Comparison of ENCODE assay signal across 8 mouse cellular contexts in the genomic region with DNA sequence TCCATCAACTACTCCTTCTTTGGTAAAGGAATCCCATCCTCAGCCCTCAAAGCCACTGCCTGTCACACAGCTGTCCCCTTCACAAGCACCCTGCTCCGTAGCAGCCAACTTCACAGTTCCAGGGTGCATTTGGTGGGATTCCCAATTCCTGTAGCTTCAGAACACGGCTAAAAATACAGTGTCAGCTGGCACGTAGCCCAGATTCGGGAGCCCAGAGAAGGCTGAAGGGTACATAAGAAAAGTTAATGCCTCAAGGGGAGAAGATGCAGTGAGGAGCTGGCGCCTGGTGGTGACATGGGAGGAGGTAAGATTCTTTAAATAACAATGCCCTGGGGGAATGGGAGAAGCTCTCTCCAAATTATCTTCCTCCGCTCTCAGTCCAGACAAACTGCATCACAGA. TPM values are rescaled to one million over a fixed set of nuclear protein-coding genes. Genes with fewer than 3 reads are reported as not detected.
DNase-seq lines count a peak whose midpoint lies in the region; ATAC-seq lines count a peak whose summit lies in the region.

No protein-coding gene starts in this region.

- no peaks in the 10 kb centered on the region for H3K27me3 ChIP-seq in embryonic facial prominence, embryonic 13.5 days
- H3K27me3 ChIP-seq in embryonic facial prominence, embryonic 10.5 days (replicated peaks; ENCODE audit: low read depth, poor library complexity, severe bottlenecking), result no peaks in the 10 kb centered on the region
- H3K27me3 ChIP-seq in midbrain, embryonic 16.5 days (ENCODE audit: control insufficient read depth, insufficient read depth, low read depth, low read length), result no peaks in the 10 kb centered on the region
- no peaks in the 10 kb centered on the region for H3K27me3 ChIP-seq in midbrain, embryonic 10.5 days (ENCODE audit: low read depth, poor library complexity, severe bottlenecking)
- H3K27me3 ChIP-seq in stomach, embryonic 16.5 days (ENCODE audit: control insufficient read depth, insufficient read depth, low read length), result no peaks in the 10 kb centered on the region

- ATAC-seq in embryonic facial prominence, embryonic 13.5 days (ENCODE audit: insufficient number of reproducible peaks, insufficient read depth, low FRiP score, low TSS enrichment, low read depth), result no peak
- peak; percentile 45; the same call in 1 of the 2 replicates for ATAC-seq in midbrain, embryonic 16.5 days
- no peak for ATAC-seq in stomach, embryonic 16.5 days (ENCODE audit: insufficient read depth, low FRiP score)

- no peak for DNase-seq in embryonic facial prominence, embryonic 10.5 days (ENCODE audit: low spot score)
- no peak for DNase-seq in midbrain, embryonic 10.5 days (ENCODE audit: low spot score)
- peak; percentile 82 for DNase-seq in heart, postnatal 4 days
- no peak for DNase-seq in thymus, postnatal 14 days
- DNase-seq in spleen, postnatal 36 days (ENCODE audit: low spot score in 2 of 2), result no peak

- H3K27ac ChIP-seq in embryonic facial prominence, embryonic 13.5 days, result no peak overlapping the region
- H3K27ac ChIP-seq in embryonic facial prominence, embryonic 10.5 days (replicated peaks), result no peak overlapping the region
- no peak overlapping the region for H3K27ac ChIP-seq in midbrain, embryonic 16.5 days (ENCODE audit: low read length)
- H3K27ac ChIP-seq in midbrain, embryonic 10.5 days (replicated peaks), result no peak overlapping the region
- 0 out of 2 replicates have a peak overlapping the region, but pooled peaks have one; percentile 8 for H3K27ac ChIP-seq in stomach, embryonic 16.5 days (ENCODE audit: low read length)

- no peaks in the 10 kb centered on the region for H3K9me3 ChIP-seq in embryonic facial prominence, embryonic 13.5 days
- H3K9me3 ChIP-seq in embryonic facial prominence, embryonic 10.5 days, result no peaks in the 10 kb centered on the region; the same call in 1 of the 2 replicates
- no peaks in the 10 kb centered on the region for H3K9me3 ChIP-seq in midbrain, embryonic 16.5 days (replicated peaks; ENCODE audit: control insufficient read depth, low read length, poor library complexity, severe bottlenecking)
- no peaks in the 10 kb centered on the region; the same call in 1 of the 2 replicates for H3K9me3 ChIP-seq in midbrain, embryonic 10.5 days (replicated peaks)
- H3K9me3 ChIP-seq in stomach, embryonic 16.5 days (replicated peaks; ENCODE audit: control insufficient read depth, low read length), result no peaks in the 10 kb centered on the region

- H3K36me3 ChIP-seq in embryonic facial prominence, embryonic 13.5 days, result no peaks in the 10 kb centered on the region
- no peaks in the 10 kb centered on the region for H3K36me3 ChIP-seq in embryonic facial prominence, embryonic 10.5 days (replicated peaks)
- H3K36me3 ChIP-seq in midbrain, embryonic 16.5 days (ENCODE audit: control insufficient read depth, insufficient read depth, low read length), result no peaks in the 10 kb centered on the region
- no peaks in the 10 kb centered on the region for H3K36me3 ChIP-seq in midbrain, embryonic 10.5 days
- no peaks in the 10 kb centered on the region for H3K36me3 ChIP-seq in stomach, embryonic 16.5 days (ENCODE audit: control insufficient read depth, insufficient read depth, low read length)

- H3K9ac ChIP-seq in embryonic facial prominence, embryonic 13.5 days, result no peak overlapping the region
- H3K9ac ChIP-seq in midbrain, embryonic 16.5 days (ENCODE audit: low read depth, low read length), result no peak overlapping the region
- H3K9ac ChIP-seq in stomach, embryonic 16.5 days (ENCODE audit: low read length), result peak overlapping the region; percentile 51; the same call in 1 of the 2 replicates

- H3K4me1 ChIP-seq in embryonic facial prominence, embryonic 13.5 days, result peaks cover 9% of the 10 kb centered on the region; the same call in 1 of the 2 replicates
- no peaks in the 10 kb centered on the region for H3K4me1 ChIP-seq in embryonic facial prominence, embryonic 10.5 days
- no peaks in the 10 kb centered on the region; the same call in 1 of the 2 replicates for H3K4me1 ChIP-seq in midbrain, embryonic 16.5 days (ENCODE audit: control insufficient read depth, insufficient read depth, low read length)
- no peaks in the 10 kb centered on the region for H3K4me1 ChIP-seq in midbrain, embryonic 10.5 days
- peaks cover 4% of the 10 kb centered on the region; the same call in 1 of the 2 replicates for H3K4me1 ChIP-seq in stomach, embryonic 16.5 days (ENCODE audit: control insufficient read depth, insufficient read depth, low read length)

- H3K4me3 ChIP-seq in embryonic facial prominence, embryonic 13.5 days, result no peak overlapping the region
- H3K4me3 ChIP-seq in embryonic facial prominence, embryonic 10.5 days, result no peak overlapping the region
- no peak overlapping the region for H3K4me3 ChIP-seq in midbrain, embryonic 16.5 days (ENCODE audit: low read depth, low read length)
- H3K4me3 ChIP-seq in midbrain, embryonic 10.5 days, result no peak overlapping the region
- no peak overlapping the region for H3K4me3 ChIP-seq in stomach, embryonic 16.5 days (replicated peaks; ENCODE audit: low read length)

- WGBS in embryonic facial prominence, embryonic 13.5 days, result 30% methylated on average over 6 of the region's 6 CpGs
- 53% methylated on average over 6 of the region's 6 CpGs for WGBS in embryonic facial prominence, embryonic 10.5 days
- 57% methylated on average over 6 of the region's 6 CpGs for WGBS in midbrain, embryonic 16.5 days
- WGBS in midbrain, embryonic 10.5 days, result 72% methylated on average over 6 of the region's 6 CpGs
- 49% methylated on average over 6 of the region's 6 CpGs for WGBS in stomach, embryonic 16.5 days

- peak overlapping the region; percentile 14; the same call in 1 of the 2 replicates for H3K4me2 ChIP-seq in embryonic facial prominence, embryonic 13.5 days
- no peak overlapping the region for H3K4me2 ChIP-seq in midbrain, embryonic 16.5 days (ENCODE audit: low read length)
- H3K4me2 ChIP-seq in stomach, embryonic 16.5 days (ENCODE audit: low read depth, low read length), result peak overlapping the region; percentile 38

RNA-seq across cellular contexts. Expression of a gene that starts 34.1 kb away (rescaled TPM):
- 2.5 and 3.3 TPM in 2 replicates for polyA plus RNA-seq in embryonic facial prominence, embryonic 13.5 days (2015; fragmentation: Nextera tagmentation; extraction: Ambion mirVana)
- polyA plus RNA-seq in embryonic facial prominence, embryonic 10.5 days (2016; fragmentation: Nextera tagmentation; extraction: Ambion mirVana), result 1.6 and 2.2 TPM in 2 replicates
- 1.4 and 2.2 TPM in 2 replicates for polyA plus RNA-seq in midbrain, embryonic 16.5 days (2015; fragmentation: Nextera tagmentation; extraction: Ambion mirVana)
- 1.5 and 1.8 TPM in 2 replicates for polyA plus RNA-seq in midbrain, embryonic 10.5 days (2016; fragmentation: Nextera tagmentation; extraction: Ambion mirVana)
- 1 to 10 TPM in 1 of 2 experiments, under 1 TPM in 1; 0.71 to 2.4 TPM for total RNA-seq in heart, postnatal 4 days (2021)
- 8.3 and 11.8 TPM in 2 replicates for polyA plus RNA-seq in stomach, embryonic 16.5 days (2015; fragmentation: Nextera tagmentation; extraction: Ambion mirVana)
